Mouse (Mus musculus) liver, adult 2 months (tissue): ENCODE measurements at regions not wholly inside any gene's neighbourhood (a gene's known extent, or its start where the extent isn't known, plus 50 kb on each side); places are given as distances from the start of the nearest gene placed in this dataset.
"Not testable (repeated sequence)": the region's sequence is repeated elsewhere in the genome, so short reads cannot be mapped to it uniquely, and the experiment has no call there.

Experiments used
- CTCF ChIP-seq: fragments of 200-500 bp; IDR thresholded peaks from 2 replicates; pipeline ENCODE4 v1.5.1; 2011; ENCODE audit warnings: low read depth, low read length, control low read depth
- POLR2A ChIP-seq: fragments of 200-500 bp; IDR thresholded peaks from 2 replicates; pipeline ENCODE4 v1.6.1; 2011; ENCODE audit warnings: low read length, control low read depth; ENCODE audit not compliant: insufficient read depth; ENCODE audit errors: extremely low read depth

DNA sequence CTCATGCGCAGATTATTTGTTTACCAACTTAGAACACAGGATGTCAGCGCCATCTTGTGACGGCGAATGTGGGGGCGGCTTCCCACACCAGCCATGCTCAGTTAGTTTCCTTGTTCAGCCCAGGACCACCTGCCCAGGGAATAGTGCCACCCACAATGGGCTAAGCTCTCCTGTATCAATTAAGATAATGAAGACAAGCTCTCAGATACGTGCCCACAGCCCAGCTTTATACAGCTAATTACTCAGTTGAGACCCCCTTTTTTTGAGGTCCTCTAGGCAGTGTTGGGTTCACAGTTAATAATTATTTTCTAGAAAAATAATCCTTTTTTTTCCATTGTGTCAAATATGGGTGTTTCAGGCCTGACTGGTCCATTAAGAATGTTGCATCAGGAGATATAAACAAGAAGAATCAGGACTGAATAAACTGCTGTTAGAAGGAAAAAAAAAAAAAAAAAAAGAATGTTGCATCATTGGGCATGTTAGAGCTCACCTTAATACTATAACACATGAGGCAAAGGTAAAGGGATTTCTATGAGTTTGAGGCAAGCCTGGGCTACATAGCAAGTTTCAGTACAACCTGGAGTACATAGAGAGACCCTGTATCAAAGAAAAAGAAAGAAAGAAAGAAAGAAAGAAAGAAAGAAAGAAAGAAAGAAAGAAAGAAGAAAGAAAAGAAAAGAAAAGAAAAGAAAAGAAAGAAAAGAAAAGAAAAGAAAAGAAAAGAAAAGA is 207.5 kb downstream of the Samd9l start:
- not testable (repeated sequence) for TF ChIP-seq CTCF, POLR2A
